Mouse (Mus musculus): ENCODE results near the gene Urm1. TPM values are rescaled to one million over a fixed set of nuclear protein-coding genes. Genes with fewer than 3 reads are reported as not detected.
A peak's percentile ranks its signal among the peaks of the same experiment; 100 is the strongest.

Urm1 gene
- polyA plus RNA-seq, 1 experiment from 2014 or later: 26.1 TPM

- peak; percentile 52 for DNase-seq (ENCODE audit: low spot score)
- Histone ChIP-seq H3K27ac (no peak overlapping the region), H3K4me3 (replicated peaks; ENCODE audit: low read depth, low read length) (peak overlapping the region; percentile 88), H3K9ac (ENCODE audit: low read depth, low read length) (peak overlapping the region; percentile 88), H3K4me2 (ENCODE audit: low read length) (peak overlapping the region; percentile 94), H3K27me3 (ENCODE audit: insufficient read depth, low read length) (no peaks in the 10 kb centered on the region), H3K9me3 (replicated peaks; ENCODE audit: low read length) (no peaks in the 10 kb centered on the region), H3K4me1 (replicated peaks; ENCODE audit: insufficient read depth, low read length) (peaks cover 9% of the 10 kb centered on the region; the same call in 1 of the 2 replicates), H3K36me3 (ENCODE audit: insufficient read depth, low read length) (peaks cover 30% of the 10 kb centered on the region)
- 0 out of 2 replicates have a peak, but pooled peaks have one; percentile 23 for ATAC-seq (replicated peaks; ENCODE audit: low FRiP score, low read depth)
- TF ChIP-seq CTCF (IDR thresholded peaks at IDR 0.05; ENCODE audit: low read depth): peak; percentile 58
- 17% methylated on average over 6 of the region's 6 CpGs for WGBS
Measured at GRCm38 (mm10) chr2:29803400-29803831, 16.5 kb upstream of the Urm1 start.

GRCm38 (mm10) chr2:29815678-29816371 lies 4.0 kb upstream of the Urm1 start:
- Histone ChIP-seq H3K4me2 (ENCODE audit: low read length) (no peak overlapping the region), H3K36me3 (ENCODE audit: insufficient read depth, low read length) (0 out of 2 replicates have a peak, but pooled peaks cover 31% of the 10 kb centered on the region), H3K9me3 (replicated peaks; ENCODE audit: low read length) (no peaks in the 10 kb centered on the region), H3K4me3 (replicated peaks; ENCODE audit: low read depth, low read length) (no peak overlapping the region), H3K4me1 (replicated peaks; ENCODE audit: insufficient read depth, low read length) (0 out of 2 replicates have a peak, but pooled peaks cover 5% of the 10 kb centered on the region), H3K27me3 (ENCODE audit: insufficient read depth, low read length) (no peaks in the 10 kb centered on the region), H3K9ac (ENCODE audit: low read depth, low read length) (no peak overlapping the region), H3K27ac (no peak overlapping the region)
- no peak for TF ChIP-seq CTCF (IDR thresholded peaks at IDR 0.05; ENCODE audit: low read depth)
- 81% methylated on average over 11 of the region's 11 CpGs for WGBS
- no peak for DNase-seq (ENCODE audit: low spot score)
- no peak for ATAC-seq (replicated peaks; ENCODE audit: low FRiP score, low read depth)

- H3K4me1 ChIP-seq (replicated peaks; ENCODE audit: insufficient read depth, low read length): 0 out of 2 replicates have a peak, but pooled peaks cover 5% of the 10 kb centered on the region
- no peaks in the 10 kb centered on the region for H3K9me3 ChIP-seq (replicated peaks; ENCODE audit: low read length)
- H3K4me3 ChIP-seq (replicated peaks; ENCODE audit: low read depth, low read length): no peak overlapping the region
- DNase-seq (ENCODE audit: low spot score) (peak; percentile 91), ATAC-seq (replicated peaks; ENCODE audit: low FRiP score, low read depth) (peak; percentile 29)
- H3K4me2 ChIP-seq (ENCODE audit: low read length): peak overlapping the region; percentile 37; the same call in 1 of the 2 replicates
- no peak overlapping the region; the same call in 1 of the 2 replicates for H3K27ac ChIP-seq
- TF ChIP-seq CTCF (IDR thresholded peaks at IDR 0.05; ENCODE audit: low read depth): peak; percentile 86
- H3K9ac ChIP-seq (ENCODE audit: low read depth, low read length): no peak overlapping the region
- WGBS: 26% methylated on average over 8 of the region's 8 CpGs
- H3K27me3 ChIP-seq (ENCODE audit: insufficient read depth, low read length): no peaks in the 10 kb centered on the region
- 0 out of 2 replicates have a peak, but pooled peaks cover 23% of the 10 kb centered on the region for H3K36me3 ChIP-seq (ENCODE audit: insufficient read depth, low read length)
Measured at GRCm38 (mm10) chr2:29817426-29818232, 2.2 kb upstream of the Urm1 start.

GRCm38 (mm10) chr2:29819363-29819762 lies 512 bp upstream of the Urm1 start:
- Histone ChIP-seq H3K36me3 (ENCODE audit: insufficient read depth, low read length) (0 out of 2 replicates have a peak, but pooled peaks cover 16% of the 10 kb centered on the region), H3K4me2 (ENCODE audit: low read length) (peak overlapping the region; percentile 50), H3K4me3 (replicated peaks; ENCODE audit: low read depth, low read length) (no peak overlapping the region), H3K27me3 (ENCODE audit: insufficient read depth, low read length) (no peaks in the 10 kb centered on the region), H3K27ac (peak overlapping the region; percentile 87), H3K9ac (ENCODE audit: low read depth, low read length) (no peak overlapping the region), H3K9me3 (replicated peaks; ENCODE audit: low read length) (no peaks in the 10 kb centered on the region), H3K4me1 (replicated peaks; ENCODE audit: insufficient read depth, low read length) (0 out of 2 replicates have a peak, but pooled peaks cover 5% of the 10 kb centered on the region)
- no peak for TF ChIP-seq CTCF (IDR thresholded peaks at IDR 0.05; ENCODE audit: low read depth)
- DNase-seq (ENCODE audit: low spot score): no peak
- ATAC-seq (replicated peaks; ENCODE audit: low FRiP score, low read depth): no peak
- WGBS: 7% methylated on average over 2 of the region's 2 CpGs

GRCm38 (mm10) chr2:29826318-29826925 lies 6.5 kb downstream of the Urm1 start:
- Histone ChIP-seq H3K4me2 (ENCODE audit: low read length) (peak overlapping the region; percentile 86), H3K27ac (peak overlapping the region; percentile 77), H3K9ac (ENCODE audit: low read depth, low read length) (peak overlapping the region; percentile 46), H3K36me3 (ENCODE audit: insufficient read depth, low read length) (no peaks in the 10 kb centered on the region; the same call in 1 of the 2 replicates), H3K4me1 (replicated peaks; ENCODE audit: insufficient read depth, low read length) (peaks cover 8% of the 10 kb centered on the region), H3K4me3 (replicated peaks; ENCODE audit: low read depth, low read length) (peak overlapping the region; percentile 99), H3K9me3 (replicated peaks; ENCODE audit: low read length) (no peaks in the 10 kb centered on the region), H3K27me3 (ENCODE audit: insufficient read depth, low read length) (no peaks in the 10 kb centered on the region)
- ATAC-seq (replicated peaks; ENCODE audit: low FRiP score, low read depth) (no peak), DNase-seq (ENCODE audit: low spot score) (peak; percentile 62)
- no peak for TF ChIP-seq CTCF (IDR thresholded peaks at IDR 0.05; ENCODE audit: low read depth)
- 4% methylated on average over 11 of the region's 11 CpGs for WGBS

Measured in kidney, postnatal 0 days (tissue).